Mouse (Mus musculus): ENCODE measurements around the gene Isg20l2. TPM values are rescaled to one million over a fixed set of nuclear protein-coding genes. Genes with fewer than 3 reads are reported as not detected.

Gene Isg20l2
- total RNA-seq, 1 experiment from 2014 or later = 23.4 TPM

DNA sequence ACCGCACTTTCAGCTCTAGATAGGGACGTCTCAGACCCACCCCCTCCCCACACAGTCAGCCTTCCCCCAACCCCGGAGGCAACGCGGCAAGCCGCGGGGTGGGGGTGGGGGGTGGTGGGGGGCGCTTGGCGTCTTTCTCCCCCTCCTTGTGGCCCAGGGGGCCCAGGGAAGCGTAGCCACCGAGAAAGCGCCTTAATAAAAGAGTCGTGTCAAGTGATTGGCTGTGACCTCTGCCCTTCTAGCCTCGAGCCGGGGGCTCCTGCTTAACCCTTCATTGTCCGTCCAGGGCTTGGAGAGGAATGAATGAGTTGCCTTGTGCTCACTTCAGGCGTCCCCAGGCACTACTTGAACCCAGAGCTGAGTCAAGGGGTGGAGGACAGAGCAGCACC, 17.7 kb downstream of the Isg20l2 start:
- DNase-seq = no peak

DNA sequence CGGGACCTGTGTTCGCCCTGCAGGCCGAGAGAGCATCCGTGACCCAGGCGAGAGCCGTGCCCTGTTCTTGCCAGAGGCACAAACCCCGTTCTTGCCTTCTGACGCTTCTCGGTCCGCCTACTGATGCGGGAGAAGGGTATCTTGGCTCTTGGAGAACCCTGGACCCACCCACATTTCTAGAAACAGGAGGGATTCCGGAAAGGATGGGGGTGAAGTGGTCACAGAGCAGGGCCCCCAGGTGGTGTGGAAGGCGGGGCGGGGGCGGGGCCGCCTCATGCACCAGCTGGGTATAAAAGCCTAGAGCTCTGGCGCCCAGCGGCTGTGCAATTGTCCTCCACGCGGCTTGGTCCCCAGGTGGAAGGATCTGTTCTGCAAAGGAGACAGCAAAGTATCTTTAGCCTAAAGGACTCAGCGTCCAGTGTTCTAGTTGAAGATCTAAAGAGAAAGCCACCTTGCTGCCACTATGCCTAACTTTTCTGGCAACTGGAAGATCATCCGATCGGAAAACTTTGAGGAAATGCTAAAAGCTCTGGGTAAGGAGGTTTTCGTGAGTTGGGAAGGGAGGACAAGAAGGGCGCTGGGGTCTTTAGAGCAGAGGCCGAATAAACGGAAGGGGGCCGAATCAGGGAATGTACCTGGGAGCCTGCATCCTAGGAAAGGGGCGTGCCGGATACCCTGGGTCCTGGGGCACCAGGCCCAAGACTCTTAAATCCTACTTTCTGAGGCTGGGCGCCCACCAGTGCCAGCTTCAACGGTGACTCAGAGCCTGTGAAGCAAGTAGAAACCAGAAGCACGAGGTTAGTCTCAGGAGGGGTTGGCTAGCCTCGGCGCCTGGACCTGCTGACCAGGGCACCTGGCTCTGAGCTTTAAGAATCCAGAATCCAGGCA, 18.5 kb downstream of the Isg20l2 start, which contains the start of gene Crabp2:
TSS of gene Crabp2 (plus strand) at position 289 of the 888 bp plus-strand sequence.
- no peak for DNase-seq

DNA sequence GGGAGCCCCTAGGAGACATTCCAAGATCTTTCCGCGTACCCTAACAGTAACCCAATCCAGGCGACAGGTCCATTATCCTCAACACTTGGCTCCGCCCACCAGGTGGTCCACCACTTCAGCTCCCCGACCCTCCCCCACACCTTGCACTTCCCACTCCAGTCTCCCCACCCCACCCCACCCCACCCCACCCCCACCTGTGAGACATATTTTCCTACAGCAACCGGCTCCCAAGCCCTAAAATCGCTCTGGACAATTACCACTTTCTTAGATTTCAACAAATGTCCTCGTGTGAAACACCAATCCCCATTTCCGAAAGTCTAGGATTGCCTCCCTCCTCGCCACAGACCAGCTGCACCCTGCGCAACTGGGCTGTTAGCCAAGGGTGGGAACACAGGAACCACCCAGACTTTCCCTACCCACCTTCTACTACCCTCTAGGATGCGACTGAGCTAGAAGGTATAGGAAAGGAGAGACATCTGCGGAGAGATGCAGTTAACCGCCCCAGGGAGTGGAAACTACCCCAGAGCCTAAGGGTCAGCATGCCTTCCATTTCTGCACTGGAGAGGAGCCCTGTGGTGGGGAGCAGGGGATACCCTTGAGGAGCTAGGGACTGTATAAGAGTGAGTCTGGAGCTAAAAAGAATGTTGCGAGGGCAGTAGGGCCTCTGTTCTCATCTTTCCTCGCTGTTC, 19.3 kb downstream of the Isg20l2 start:
- no peak for DNase-seq

DNA sequence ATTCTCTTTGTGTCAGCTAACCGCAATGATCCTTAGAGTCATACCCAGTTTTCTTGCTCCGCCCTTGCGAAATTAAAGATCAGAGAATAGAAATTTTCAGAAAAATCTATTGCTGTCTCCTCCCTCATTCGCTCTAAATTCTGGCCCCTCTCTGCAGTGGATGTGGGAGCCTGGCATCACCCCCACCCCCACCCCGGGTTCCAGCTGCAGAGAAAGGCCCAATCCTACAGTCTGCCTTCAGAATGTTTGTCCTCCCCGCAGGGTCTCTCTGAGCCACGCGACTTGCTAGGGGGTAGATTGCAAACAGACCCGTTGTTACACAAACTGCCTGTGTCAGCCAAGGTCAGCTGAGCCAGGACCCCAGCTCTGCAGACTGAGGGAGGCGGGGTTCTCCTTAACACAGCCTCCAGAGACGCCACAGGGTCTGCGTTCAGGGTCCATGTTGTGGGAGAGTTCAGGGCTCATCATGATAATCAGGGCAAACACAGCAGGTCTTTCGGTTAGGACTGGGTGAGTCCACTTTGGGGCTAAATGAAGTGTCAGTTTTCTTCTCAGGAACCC, 19.9 kb downstream of the Isg20l2 start:
- no peak for DNase-seq

DNA sequence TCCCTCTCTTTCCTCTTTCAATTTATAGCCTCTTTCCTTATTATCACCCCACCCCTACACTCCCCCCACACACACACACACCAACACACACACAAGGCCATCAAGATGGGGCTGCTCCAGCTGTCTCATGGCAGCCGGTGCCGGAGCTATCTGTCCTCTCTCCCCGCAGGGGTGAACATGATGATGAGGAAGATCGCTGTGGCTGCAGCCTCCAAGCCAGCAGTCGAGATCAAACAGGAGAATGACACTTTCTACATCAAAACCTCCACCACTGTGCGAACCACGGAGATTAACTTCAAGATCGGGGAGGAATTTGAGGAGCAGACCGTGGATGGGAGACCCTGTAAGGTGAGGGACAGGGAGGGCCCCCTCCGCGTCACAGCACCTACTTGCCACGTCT, 21.8 kb downstream of the Isg20l2 start:
- no peak for DNase-seq

DNA sequence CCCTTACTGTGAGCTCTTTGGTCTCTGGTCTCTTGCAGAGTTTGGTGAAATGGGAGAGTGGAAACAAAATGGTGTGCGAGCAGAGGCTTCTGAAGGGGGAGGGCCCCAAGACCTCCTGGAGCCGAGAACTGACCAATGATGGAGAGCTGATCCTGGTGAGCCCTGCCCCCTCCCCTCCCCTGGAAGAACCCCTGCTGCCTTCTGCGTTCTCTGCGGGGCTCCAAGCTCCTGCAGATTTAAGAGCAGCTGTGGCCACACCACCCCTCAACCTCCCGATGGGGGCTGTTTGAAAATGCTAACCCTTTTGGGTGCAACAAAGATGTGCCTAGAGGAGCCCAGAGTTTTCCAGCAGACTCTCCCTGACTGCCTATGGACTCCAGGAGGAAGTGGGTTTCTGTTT, 22.3 kb downstream of the Isg20l2 start:
- no peak for DNase-seq

DNA sequence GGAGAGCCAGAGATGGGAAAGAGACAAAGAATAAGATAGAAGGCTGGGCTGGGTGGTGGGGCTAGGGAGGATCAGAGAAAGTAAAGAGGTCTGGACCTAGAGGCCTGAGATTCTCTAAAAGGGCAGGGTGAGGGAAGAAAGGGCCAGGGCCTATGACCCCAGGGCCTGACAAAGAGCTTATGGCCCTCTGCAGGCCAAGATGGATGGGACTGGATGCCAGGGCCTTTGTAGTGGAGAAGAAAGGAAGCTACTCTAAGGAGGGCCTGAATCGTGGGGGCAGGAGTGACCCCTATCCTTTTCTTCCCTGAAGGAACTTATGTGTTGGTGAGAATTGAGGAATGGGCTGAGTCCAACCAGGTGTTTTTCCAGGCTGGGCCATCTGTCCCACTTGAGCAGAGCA, 27.9 kb downstream of the Isg20l2 start:
- no peak for DNase-seq

DNA sequence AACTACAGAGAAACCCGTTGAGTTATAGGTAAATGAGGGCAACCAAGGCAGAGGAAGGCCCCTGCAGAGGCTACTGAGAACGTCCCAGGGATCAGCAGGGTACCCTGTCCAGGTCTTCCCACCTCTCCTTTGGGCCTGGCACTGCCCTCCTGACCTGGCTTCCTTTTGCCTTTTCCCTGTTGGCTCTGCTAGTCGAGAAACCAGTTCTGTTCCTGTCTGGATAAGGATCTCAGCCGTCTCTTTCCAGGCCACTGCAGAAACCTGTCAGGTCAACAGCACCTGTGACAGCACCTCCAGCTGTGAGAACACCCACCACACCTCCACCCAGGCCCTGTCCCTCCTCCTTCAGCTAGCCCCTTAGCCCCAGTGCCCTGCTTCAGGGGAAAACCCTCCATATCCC, 28.4 kb downstream of the Isg20l2 start:
- no peak for DNase-seq

DNA sequence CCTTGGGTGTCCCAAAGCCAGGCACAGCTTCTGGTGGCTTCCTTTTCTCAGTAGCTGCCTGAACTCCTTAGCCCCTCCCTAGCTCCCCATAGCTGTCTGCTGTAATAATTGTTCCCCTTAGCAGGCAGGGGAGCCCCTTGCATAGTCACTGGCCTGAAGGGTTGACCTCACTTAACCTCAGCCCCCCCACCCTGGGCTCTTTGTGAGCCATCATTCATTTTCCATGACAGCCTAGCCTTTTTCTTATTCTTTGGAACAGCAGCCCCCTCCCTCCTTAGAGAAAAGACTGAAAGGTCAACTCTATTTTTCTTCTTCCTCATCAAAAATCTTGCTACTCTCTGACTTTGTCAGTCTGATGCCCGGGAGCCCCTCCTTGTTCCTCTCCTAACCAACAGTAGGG, 28.9 kb downstream of the Isg20l2 start:
- no peak for DNase-seq

DNA sequence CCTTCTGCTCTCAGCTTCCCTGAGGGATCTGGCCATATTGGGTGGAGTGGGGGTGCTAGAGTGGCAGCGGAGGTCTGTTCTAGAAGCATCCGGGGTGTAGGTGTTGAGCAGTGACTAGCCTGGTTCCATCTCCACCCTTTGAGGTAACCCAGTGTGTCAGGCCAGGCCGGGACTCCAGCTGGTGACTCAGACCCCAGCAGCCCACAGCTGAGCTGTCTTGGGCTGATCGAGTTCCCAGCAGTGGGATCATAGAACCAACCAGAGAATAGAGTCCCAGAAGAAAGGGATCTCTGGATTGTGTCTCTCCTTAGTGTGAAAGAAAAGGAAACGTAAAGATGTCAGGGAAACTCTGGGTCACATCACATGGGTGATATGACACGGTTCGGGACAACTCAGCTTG, 29.3 kb downstream of the Isg20l2 start:
- no peak for DNase-seq

DNA sequence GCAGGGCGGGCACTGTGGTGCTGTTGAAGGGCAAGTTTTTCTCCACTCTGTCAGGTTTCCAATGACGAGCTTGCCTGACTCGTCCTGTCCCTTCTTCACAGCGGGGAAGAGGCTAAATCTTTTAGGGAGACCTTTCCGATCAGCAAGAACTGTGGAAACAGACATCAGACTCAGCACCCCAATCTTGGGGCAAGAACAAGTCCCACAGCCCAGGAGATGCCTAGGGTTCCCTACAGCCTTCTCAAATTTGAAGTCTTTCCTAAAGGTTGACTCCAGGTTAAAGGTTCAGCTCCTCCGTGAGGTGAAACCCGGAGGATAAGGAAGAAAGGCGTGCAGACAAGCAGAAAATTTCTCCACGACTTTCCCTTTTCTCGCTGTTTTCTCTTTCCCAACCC, 30.1 kb downstream of the Isg20l2 start:
- DNase-seq = no peak

DNA sequence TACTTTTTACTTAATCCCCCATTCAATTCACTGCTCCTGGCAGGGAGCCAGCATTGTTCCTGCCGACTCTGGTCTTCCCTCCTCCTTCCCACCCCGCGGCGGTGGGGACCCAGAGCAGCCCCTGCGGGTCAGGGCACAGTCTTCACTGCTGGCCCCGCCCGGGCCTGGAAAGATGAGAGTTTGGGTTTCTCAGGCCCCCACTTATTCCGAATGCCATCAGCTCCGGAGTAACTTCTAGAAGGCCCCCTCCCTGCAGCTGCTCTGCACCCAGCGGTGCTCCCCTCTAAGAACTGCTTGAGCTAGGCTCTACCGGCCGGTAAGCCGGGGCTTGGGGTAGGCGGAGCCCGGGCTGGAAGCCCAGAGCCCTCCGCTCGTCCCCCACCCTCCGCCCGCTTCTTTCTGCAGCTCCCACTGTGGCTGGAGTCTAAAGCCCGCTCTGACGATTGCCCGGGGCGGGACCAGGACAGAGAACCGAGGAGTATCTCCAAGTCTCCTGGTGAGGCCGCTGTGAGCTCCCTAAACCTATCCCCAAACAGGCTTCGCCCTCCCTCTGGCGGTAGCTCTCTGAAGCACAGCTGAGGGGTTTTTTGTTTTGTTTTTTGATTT, 30.6 kb downstream of the Isg20l2 start:
- peak; percentile 93 for DNase-seq

DNA sequence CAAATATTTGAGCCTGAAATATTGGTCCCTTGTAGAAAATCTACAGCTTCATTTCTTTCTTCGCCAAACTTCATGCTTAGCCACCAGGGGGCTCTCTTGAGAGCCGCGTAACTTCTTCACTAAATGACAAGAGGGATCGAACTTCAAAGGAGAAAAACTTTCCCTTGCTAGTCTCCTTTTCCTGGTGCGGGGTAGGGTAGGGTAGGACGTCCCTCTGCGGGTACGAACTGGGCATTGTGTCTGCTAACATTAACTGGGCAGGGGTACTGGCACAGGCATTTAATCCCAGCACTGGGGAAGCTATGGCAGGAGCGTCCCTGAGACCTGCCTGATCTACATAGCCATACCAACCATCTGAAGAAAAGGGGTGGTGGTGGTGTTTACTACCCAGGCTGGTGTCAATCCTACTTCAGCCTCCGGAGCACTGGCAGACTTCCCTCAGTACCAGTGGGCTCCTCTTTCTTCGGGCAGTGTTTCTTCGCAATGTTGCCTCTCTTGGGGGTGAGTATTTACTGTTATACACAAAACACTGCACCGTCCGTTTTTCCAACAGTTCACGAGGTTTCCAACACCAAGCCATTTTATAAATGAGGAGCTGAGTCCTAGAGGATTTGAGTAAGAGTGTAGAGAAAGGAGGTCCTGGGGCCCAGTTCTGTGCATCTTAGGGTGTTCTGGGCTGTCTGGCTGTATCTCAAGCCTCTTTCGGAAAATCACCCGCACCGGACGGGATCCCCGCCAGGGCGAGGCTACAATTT, 40.2 kb downstream of the Isg20l2 start:
- DNase-seq = peak; percentile 70

DNA sequence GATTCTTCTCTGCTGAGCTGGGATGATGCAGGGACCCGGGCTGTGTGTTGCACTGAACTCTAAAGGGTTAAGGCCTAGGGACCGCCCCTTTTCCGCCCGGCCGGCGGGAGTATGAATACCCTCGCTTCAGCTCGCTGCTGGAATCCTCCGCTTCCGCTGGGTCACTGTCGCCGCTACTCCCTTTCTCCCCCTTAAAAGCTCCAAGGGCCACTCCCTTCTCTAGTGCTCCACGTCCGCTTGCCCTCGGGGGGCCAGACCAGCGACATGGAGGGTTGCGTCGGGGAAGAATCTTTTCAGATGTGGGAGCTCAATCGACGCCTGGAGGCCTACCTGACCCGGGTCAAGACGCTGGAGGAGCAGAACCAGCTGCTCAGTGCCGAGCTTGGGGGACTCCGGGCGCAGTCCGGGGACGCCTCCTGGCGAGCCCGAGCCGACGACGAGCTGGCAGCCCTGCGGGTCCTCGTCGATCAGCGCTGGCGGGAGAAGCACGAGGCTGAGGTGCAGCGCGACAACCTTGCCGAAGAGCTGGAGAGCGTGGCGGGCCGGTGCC, 40.9 kb downstream of the Isg20l2 start, which contains the start of gene Nes:
TSS of gene Nes (plus strand) at position 140 of the 550 bp plus-strand sequence.
- DNase-seq = peak; percentile 61

DNA sequence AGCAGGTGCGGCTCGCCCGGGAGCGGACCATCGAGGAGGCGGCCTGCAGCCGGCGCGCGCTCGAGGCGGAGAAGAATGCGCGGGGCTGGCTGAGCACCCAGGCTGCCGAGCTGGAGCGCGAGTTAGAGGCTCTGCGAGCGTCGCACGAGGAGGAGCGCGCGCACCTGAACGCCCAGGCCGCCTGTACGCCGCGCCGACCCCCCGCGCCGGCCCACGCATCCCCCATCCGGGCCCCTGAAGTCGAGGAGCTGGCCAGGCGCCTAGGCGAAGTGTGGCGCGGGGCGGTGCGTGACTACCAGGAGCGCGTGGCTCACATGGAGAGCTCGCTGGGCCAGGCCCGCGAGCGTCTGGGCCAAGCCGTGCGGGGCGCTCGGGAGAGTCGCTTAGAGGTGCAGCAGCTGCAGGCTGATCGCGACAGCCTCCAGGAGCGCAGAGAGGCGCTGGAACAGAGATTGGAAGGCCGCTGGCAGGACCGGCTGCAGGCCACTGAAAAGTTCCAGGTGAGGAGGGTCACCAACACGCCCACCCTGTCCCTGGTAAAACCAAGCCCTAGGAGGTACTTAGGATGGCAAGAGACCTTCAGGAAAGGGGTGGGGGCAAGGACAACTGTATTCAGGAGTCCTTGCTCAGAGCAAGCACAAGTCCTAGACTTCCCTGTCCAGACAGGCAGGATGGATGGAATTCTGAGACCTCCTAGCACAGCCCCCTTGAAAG, 41.5 kb downstream of the Isg20l2 start:
- DNase-seq = peak; percentile 43

DNA sequence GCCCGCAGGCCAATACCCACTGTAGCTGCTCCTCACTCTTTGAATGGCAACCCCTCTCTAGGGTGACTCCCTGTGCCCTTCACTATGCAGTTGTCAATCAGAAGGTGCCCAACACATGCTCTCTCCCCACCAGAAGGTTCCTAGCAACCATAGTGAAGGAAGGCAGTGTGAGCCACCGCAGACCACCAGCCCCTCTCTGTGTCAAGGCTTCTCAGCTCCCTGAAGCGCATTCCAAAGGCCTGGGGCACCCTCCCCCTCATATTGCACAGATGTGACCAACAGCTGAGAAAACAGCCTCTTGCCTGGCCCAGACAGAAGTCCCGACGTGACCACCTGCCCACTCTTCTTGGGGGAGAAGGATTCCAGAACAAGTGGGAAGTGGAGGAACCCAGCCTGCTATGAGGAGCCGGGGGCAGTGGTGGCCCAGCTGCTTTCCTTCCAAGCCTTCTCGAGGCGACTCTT, 42.1 kb downstream of the Isg20l2 start:
- no peak for DNase-seq

DNA sequence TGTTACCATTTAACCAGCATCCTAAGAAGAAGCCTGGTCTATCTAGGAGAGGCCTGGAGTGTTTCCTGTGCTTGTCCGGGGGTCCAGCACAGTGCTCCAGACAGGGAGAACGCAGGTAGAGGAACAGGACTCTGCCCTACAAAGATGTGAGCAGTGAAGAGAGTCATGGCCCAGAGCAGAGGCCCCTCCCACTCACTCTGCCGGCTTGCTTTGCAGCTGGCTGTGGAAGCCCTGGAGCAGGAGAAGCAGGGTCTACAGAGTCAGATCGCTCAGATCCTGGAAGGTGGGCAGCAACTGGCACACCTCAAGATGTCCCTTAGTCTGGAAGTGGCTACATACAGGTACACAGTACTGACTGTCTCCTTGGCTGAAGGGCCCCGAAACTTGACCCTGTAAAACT, 42.7 kb downstream of the Isg20l2 start:
- no peak for DNase-seq

DNA sequence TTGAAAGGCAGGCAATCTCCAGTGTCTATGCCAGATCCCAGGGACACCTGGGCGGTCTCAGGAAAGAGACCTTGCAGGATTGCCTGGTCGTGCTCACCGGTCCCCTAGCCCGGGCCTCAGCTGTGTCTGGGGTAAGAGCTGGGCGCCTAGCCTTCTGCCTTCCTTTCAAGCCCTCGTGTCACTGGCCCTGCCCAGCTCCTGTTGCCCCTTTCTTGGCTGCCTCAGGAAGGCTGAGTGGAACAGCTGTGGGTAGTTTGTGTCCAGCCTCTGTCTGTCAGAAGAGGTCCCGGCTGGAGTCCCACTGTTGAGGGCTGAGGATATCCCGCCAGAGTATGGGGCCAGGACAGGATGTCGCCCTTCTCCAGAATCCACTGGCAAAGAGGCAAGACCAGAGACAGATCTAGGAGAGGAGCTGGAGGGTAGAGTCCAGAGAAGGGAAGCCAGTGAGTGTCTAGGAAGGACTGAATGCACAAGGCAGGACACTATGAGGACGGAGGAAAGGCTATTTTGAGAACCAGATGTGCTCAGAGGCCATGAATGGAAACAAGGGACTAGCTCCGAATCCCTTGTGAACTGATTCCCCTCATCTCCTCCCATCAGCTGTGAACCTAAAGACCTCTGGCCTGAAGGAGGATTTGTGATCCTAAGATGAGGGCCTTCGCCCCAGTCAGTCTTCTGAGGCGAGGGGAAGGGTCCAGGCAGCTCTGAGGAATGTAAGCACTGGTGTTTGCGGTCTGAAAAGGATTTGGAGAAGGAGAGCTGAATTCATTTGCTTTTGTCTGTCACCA, 43.7 kb downstream of the Isg20l2 start:
- no peak for DNase-seq

DNA sequence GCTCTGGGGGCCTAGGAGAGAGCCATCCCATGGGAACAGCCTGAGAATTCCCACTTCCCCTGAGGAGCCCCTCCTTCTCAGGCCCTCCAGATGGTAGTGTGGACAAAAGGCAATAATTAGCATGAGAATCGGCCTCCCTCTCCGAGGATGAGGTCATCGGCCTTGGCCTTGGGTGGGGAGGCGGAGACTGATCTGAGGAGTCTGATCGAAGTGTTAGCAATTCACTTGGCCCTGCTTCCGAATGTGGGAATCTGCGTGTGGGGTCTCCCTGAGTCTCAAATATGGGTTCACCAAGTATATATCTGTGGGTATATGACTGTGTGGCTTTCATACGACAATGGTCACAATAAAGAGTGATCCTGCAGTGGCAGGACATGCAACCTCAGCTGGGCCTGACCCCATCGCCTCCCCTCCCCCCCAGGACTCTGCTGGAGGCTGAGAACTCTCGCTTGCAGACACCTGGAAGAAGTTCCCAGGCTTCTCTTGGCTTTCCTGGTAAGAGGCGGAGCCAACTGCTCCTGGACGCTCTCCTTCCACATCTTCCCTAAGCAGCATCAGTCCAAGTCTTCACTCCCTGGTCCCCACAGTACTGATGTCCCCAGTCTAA, 44.4 kb downstream of the Isg20l2 start:
- DNase-seq = peak; percentile 68

DNA sequence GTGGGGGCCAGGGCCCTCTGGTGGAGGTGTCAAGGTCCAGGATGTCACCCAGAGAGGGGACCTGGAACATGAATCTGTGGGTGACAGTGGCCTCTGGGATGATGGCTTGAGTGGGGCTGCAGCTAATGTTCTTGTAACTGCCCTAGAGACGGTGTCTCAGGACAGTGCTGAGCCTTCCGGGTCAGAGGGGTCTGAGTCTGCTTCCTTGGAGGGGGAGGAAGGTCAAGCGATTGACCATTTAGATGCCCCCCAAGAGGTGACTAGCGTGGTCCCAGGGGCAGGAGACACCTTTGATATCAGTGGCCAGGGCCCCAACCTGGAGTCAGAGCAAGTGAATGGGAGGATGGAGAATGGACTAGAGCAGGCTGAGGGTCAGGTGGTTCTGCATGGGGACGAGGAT, 49.4 kb downstream of the Isg20l2 start:
- DNase-seq = no peak
